Comparison of ENCODE assay signal across 8 mouse cellular contexts in genomic region chr7:92666274-92666820, GRCm38 (mm10). TPM values are rescaled to one million over a fixed set of nuclear protein-coding genes. Genes with fewer than 3 reads are reported as not detected.
DNase-seq lines count a peak whose midpoint lies in the region; ATAC-seq and TF ChIP-seq lines count a peak whose summit lies in the region.

No protein-coding gene starts in this region.

- no peak for TF ChIP-seq CTCF in G1E (IDR thresholded peaks at IDR 0.05; ENCODE audit: low read depth, low read length)
- TF ChIP-seq CTCF in forebrain, postnatal 0 days (IDR thresholded peaks at IDR 0.05; ENCODE audit: low read depth) = no peak

- no peak overlapping the region for H3K27ac ChIP-seq in heart, embryonic 15.5 days
- no peak overlapping the region for H3K27ac ChIP-seq in forebrain, postnatal 0 days (ENCODE audit: low read depth, low read length)
- no peak overlapping the region for H3K27ac ChIP-seq in midbrain, embryonic 10.5 days (replicated peaks)

- H3K9me3 ChIP-seq in heart, embryonic 15.5 days (replicated peaks) = no peaks in the 10 kb centered on the region
- no peaks in the 10 kb centered on the region for H3K9me3 ChIP-seq in G1E (replicated peaks)
- no peaks in the 10 kb centered on the region for H3K9me3 ChIP-seq in forebrain, postnatal 0 days (ENCODE audit: low read length)
- no peaks in the 10 kb centered on the region for H3K9me3 ChIP-seq in midbrain, embryonic 10.5 days (replicated peaks)

- peaks cover 18% of the 10 kb centered on the region for H3K36me3 ChIP-seq in heart, embryonic 15.5 days
- peaks cover 28% of the 10 kb centered on the region for H3K36me3 ChIP-seq in G1E (replicated peaks)
- H3K36me3 ChIP-seq in forebrain, postnatal 0 days (ENCODE audit: insufficient read depth) = 0 out of 2 replicates have a peak, but pooled peaks cover 3% of the 10 kb centered on the region
- peaks cover 38% of the 10 kb centered on the region for H3K36me3 ChIP-seq in midbrain, embryonic 10.5 days

- 69% methylated on average over 7 of the region's 7 CpGs for WGBS in heart, embryonic 15.5 days
- WGBS in forebrain, postnatal 0 days = 85% methylated on average over 7 of the region's 7 CpGs
- 93% methylated on average over 7 of the region's 7 CpGs for WGBS in midbrain, embryonic 10.5 days

- no peaks in the 10 kb centered on the region for H3K27me3 ChIP-seq in heart, embryonic 15.5 days
- no peaks in the 10 kb centered on the region for H3K27me3 ChIP-seq in G1E (ENCODE audit: insufficient read depth, low read length)
- no peaks in the 10 kb centered on the region for H3K27me3 ChIP-seq in forebrain, postnatal 0 days (ENCODE audit: insufficient read depth, low read length)
- H3K27me3 ChIP-seq in midbrain, embryonic 10.5 days (ENCODE audit: low read depth, poor library complexity, severe bottlenecking) = no peaks in the 10 kb centered on the region

- intact Hi-C loops in gastrocnemius, postnatal 36 days (cut with DNase I) = loop anchor here (5.0 kb wide), 1 partner anchor 76 kb away; the partner anchor contains the start of gene Rab30

- no peak for ATAC-seq in heart, embryonic 15.5 days (replicated peaks; ENCODE audit: insufficient number of reproducible peaks, insufficient read depth, low FRiP score, low read depth)
- no peak for ATAC-seq in G1E (ENCODE audit: extremely low read depth, insufficient number of reproducible peaks, low FRiP score, poor library complexity, severe bottlenecking)
- no peak for ATAC-seq in forebrain, postnatal 0 days

- DNase-seq in heart, adult 9 months (ENCODE audit: low spot score in 2 of 2) = no peak
- no peak for DNase-seq in G1E (ENCODE audit: low spot score)
- no peak for DNase-seq in forebrain, postnatal 0 days
- no peak for DNase-seq in midbrain, embryonic 10.5 days (ENCODE audit: low spot score)
- no peak for DNase-seq in ovary, postnatal 14 days (ENCODE audit: low spot score)
- no peak for DNase-seq in gastrocnemius, postnatal 36 days
- DNase-seq in right cerebral cortex, postnatal 14 days = no peak

- peak overlapping the region; percentile 66 for H3K4me2 ChIP-seq in heart, embryonic 15.5 days
- peak overlapping the region; percentile 75 for H3K4me2 ChIP-seq in forebrain, postnatal 0 days (ENCODE audit: low read depth)

- peaks cover 17% of the 10 kb centered on the region for H3K4me1 ChIP-seq in heart, embryonic 15.5 days (replicated peaks)
- H3K4me1 ChIP-seq in G1E (ENCODE audit: insufficient read depth, low read depth, low read length) = peaks cover 25% of the 10 kb centered on the region
- 0 out of 2 replicates have a peak, but pooled peaks cover 13% of the 10 kb centered on the region for H3K4me1 ChIP-seq in forebrain, postnatal 0 days (ENCODE audit: insufficient read depth)
- H3K4me1 ChIP-seq in midbrain, embryonic 10.5 days = peaks cover 26% of the 10 kb centered on the region

- peak overlapping the region; percentile 96 for H3K4me3 ChIP-seq in heart, embryonic 15.5 days
- H3K4me3 ChIP-seq in G1E (ENCODE audit: low read depth, low read length) = peak overlapping the region; percentile 44; the same call in 1 of the 2 replicates
- H3K4me3 ChIP-seq in forebrain, postnatal 0 days (ENCODE audit: low read depth, low read length) = no peak overlapping the region
- peak overlapping the region; percentile 77; the same call in 1 of the 2 replicates for H3K4me3 ChIP-seq in midbrain, embryonic 10.5 days

- 0 out of 2 replicates have a peak overlapping the region, but pooled peaks have one; percentile 31 for H3K9ac ChIP-seq in heart, embryonic 15.5 days
- no peak overlapping the region for H3K9ac ChIP-seq in forebrain, postnatal 0 days

RNA-seq across cellular contexts. Expression of gene Pcf11, which starts 3.4 kb away (rescaled TPM):
- 13.7 and 16.1 TPM in 2 replicates for polyA plus RNA-seq in heart, embryonic 15.5 days (2015; fragmentation: Nextera tagmentation; extraction: Ambion mirVana)
- total RNA-seq in G1E (2014; fragmentation: Nextera tagmentation) (175 and 209 TPM in 2 replicates), G1E (2017) (80.6 and 89.9 TPM in 2 replicates)
- 77.1 and 94.4 TPM in 2 replicates for polyA plus RNA-seq in G1E (2012)
- 41.9 and 52.5 TPM in 2 replicates for total RNA-seq in forebrain, postnatal 0 days (2014; rRNA removed)
- polyA plus RNA-seq in forebrain, postnatal 0 days (2015; fragmentation: Nextera tagmentation; extraction: Ambion mirVana) = 13.2 and 14.3 TPM in 2 replicates
- polyA plus RNA-seq in midbrain, embryonic 10.5 days (2016; fragmentation: Nextera tagmentation; extraction: Ambion mirVana) = 16.4 and 18.3 TPM in 2 replicates
- 10 to 100 TPM; 20.6 to 25.4 TPM for total RNA-seq in gastrocnemius, postnatal 36 days (2021)

RNA-seq across cellular contexts. Expression of gene Ankrd42, which starts 29.4 kb away (rescaled TPM):
- polyA plus RNA-seq in heart, embryonic 15.5 days (2015; fragmentation: Nextera tagmentation; extraction: Ambion mirVana) = 2.8 and 3.8 TPM in 2 replicates
- 1.1 and 2.2 TPM in 2 replicates for total RNA-seq in G1E (2014; fragmentation: Nextera tagmentation)
- 0.66 and 1.0 TPM in 2 replicates for total RNA-seq in G1E (2017)
- 0.43 and 0.44 TPM in 2 replicates for polyA plus RNA-seq in G1E (2012)
- 28.7 and 30.8 TPM in 2 replicates for total RNA-seq in forebrain, postnatal 0 days (2014; rRNA removed)
- 12.2 and 22.0 TPM in 2 replicates for polyA plus RNA-seq in forebrain, postnatal 0 days (2015; fragmentation: Nextera tagmentation; extraction: Ambion mirVana)
- polyA plus RNA-seq in midbrain, embryonic 10.5 days (2016; fragmentation: Nextera tagmentation; extraction: Ambion mirVana) = 10.9 and 12.1 TPM in 2 replicates
- total RNA-seq in gastrocnemius, postnatal 36 days (2021) = under 1 TPM; 0.31 to 0.69 TPM
